Mouse (Mus musculus): ENCODE data around the gene Olfr49.

- TF ChIP-seq POLR2A (IDR thresholded peaks at IDR 0.05; ENCODE audit: insufficient read depth, low read depth, low read length), result no peak
- peak; percentile 63 for TF ChIP-seq CTCF (IDR thresholded peaks at IDR 0.05)
- no peak for TF ChIP-seq EP300 (IDR thresholded peaks at IDR 0.05; ENCODE audit: insufficient read depth, low read depth, low read length)
These were observed 43.8 kb upstream of the Olfr49 start for GRCm38 (mm10) chr14:54328548-54328947.

Measured in heart, adult 2 months (tissue).